Mouse (Mus musculus) thymus, postnatal 25 days (tissue): Measurements from ENCODE around the gene Rrm2.
"Not testable (repeated sequence)": the region's sequence is repeated elsewhere in the genome, so short reads cannot be mapped to it uniquely, and the experiment has no call there.

Source experiments
- DNase-seq: peaks from one replicate; pipeline ENCODE4 v3.0.0; 2022

The Rrm2 gene

DNA sequence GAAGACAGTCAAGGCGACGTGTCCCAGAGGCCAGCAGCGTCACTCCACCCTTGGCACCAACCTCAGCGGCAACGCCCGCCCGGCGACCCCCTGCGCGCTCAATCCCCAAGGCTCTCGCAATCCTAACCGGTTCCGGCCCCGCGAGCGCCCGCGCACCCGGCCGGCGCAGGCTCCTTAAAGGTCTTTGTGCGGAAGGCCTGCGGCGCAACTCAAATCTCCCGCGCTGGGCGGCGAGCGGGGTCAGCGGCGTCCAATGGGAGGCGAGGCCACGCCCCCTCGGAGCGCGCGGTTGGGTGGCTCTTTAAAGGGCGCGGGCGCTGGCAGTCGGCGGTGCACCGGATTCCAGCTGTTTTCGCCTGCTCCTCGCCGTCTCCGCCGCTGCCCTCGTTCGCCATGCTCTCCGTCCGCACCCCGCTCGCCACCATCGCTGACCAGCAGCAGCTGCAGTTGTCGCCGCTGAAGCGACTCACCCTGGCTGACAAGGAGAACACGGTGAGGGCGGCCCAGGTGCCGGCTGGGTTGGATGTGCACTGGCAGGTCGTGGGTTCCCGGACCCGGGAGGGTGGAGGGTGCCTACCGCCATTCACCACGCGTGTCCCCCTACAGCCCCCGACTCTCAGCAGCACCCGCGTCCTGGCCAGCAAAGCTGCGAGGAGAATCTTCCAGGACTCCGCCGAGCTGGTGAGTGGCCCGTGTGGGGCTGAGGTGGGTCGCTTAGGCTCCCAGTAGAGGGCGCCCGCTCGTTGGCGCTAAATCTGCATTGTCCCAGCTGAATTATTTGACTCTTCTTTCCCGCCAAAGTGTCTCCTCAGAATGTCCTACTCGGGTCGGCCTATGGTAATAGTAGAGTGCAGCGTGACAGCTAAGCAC lies at the start of gene Rrm2:
Gene Rrm2, plus strand, starts transcription at position 288 of the 870 bp plus-strand sequence.
- DNase-seq = peak; percentile 97

DNA sequence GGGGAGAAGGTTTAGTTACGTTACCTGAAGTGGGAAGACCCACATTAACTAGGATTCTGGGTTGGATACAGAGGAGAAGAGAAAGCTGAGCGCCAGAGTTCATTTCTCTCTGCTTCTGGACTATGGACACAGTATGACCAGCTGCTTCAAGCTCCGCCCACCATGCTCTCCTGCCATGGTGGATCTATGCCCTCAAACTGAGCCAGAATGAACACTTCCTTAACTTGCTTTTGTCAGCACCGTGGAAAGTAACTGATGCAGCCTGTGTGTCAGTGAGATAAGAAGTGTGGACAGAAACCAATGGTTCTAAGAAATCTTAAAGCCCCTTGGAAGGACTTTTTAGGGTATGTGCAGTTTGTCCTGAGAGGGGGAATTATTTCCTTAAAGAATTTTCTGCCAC lies 49.0 kb upstream of the Rrm2 start:
- DNase-seq = no peak

DNA sequence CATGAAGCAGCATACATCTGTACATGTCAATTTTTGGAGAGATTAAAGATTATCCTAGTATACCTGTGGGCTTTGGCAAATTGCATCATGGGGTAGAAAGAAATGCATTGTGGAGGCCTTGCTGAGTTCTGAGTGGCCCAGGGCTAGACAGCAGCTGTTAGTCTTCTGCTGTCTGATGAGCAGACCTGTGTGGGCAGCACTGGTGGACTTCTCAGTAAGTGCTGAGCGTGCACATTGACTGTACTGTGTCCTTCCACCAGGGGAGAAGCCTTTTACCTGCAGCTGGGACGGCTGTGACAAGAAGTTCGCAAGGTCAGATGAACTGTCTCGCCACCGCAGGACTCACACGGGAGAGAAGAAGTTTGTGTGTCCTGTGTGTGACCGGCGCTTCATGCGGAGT lies 48.1 kb upstream of the Rrm2 start:
- no peak for DNase-seq

DNA sequence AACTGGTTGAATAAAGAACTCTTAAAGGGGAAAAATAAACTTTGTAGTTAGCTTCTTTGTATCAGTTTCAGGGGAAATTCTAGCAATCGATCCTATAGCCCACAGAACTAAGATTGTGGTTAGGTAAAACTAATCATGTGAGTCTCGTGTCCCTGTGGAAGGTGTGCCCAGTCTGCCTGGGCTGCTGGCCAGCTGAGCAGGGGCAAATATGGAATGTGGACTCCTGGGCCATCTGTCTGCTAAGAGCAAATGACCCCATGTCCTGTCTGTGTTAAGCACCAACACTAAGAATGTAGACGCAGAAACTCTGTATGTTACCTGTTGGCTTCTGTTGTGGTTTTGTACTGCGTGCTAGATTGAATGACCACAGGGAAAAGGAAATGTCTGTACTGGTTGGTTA lies 46.9 kb upstream of the Rrm2 start:
- DNase-seq = no peak

DNA sequence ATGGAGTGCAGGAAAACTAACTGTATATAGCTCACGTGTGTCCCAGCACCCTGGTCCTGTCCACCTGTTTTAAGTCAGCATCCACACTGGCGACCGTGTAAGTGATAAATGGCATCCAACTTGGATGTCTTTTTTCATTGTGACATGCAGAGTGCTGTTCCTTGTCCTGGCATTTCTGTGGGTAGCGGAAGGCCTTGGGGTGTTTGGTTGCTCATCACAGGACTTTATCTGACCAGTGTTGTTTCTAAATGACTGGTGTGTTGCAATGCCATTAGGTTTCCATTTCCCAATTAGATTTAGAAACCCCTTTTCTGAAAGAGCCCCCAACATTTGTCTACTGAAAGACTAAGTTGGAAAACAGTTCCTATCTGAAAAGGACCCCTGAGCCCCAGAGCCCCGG lies 45.9 kb upstream of the Rrm2 start:
- DNase-seq = no peak

DNA sequence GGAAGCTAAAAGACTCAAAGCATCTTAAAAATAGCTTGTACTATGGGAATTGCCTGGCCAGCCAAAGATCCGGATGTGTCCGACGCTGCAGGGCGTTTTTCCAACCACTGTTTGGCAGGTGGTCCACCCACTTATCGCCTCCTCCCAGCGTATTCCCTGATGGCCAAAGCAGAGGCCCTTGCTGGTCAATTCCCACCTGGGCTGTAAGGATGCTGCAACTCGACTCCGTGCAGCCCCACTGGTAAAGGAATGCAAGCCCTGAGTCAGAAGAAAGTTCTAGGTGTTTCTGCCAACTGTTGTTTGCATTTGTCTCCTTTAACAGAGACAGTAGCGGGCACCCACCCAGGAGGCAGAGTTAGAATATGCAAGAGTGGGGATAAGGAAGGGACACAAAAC lies 27.9 kb upstream of the Rrm2 start:
- DNase-seq = no peak

DNA sequence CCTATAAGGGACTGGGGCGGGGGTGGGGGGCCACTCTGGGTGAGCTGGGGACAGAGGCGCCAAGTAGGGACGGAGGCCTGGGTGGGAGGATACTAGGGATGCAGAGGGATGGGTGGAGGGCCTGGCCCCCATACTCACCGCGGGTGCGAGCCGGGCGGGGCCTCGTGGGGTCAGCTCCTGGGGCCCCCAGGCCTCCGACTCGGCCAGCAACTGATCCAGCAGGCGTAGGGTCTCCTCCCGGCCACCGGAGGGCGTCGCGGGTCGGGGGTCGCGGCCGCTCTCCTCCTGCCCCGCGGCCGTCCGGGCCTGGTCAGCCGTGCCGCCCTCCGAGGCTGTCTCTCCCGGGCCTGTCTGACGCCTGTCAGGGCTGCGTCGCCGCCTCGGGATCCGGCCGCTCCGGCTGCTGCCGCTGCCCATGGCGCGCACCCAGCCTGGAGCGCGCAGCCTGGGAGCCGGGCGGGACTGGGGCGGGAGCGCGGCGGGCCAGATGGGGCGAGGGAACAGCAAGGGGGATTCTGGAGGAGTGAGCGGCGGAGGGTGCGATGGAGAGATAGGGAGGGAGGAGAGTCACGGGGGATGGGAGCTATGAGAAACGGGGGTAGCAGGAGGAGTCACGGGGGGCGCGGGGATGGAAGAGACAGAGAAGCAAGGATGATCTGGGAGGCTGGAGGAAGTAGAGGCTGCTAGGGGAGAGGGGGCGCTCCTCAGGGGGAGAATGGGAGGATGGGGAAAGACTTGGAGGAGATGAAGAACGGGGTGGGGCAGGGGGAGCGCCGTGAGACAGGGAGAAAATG lies 27.4 kb upstream of the Rrm2 start:
- DNase-seq = no peak

DNA sequence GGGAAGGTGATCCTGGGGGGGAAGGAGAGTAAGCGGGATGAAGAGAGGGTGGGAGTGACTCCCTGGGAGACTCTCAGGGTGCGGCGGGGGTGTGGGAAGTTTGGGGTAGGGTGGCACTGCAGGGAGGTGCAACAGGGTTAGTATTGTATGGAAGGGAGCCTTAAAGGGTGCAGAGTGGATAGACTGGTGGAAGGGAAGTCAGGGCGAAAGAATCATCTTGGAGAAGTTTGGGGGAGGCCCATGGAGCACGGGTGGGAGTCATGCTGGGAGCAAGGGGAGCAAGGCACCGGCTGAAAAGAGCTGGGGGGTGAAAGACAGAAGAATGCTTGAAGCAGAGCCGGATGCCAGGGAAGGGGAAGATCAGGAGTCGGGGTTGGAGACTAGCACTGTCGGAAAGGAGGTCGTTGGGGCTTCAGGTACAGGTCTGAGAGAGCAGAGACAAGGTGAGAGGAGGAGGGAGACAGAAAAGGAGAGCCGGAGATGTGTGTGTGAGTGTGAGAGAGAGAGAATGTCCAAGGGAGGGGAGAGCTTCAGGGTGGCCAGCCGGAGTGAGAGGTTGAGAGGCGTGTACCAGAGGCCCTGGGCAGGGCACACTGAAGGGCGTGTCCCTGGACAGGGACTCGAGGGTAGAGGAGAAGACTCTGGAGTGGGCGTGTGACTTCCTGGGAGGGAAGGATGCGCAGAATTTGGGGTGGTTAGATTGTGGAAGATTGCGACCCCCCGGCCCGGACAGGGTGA lies 26.6 kb upstream of the Rrm2 start, which contains the start of gene Cys1:
Gene Cys1, minus strand, starts transcription at position 528 of the 738 bp plus-strand sequence.
- no peak for DNase-seq

DNA sequence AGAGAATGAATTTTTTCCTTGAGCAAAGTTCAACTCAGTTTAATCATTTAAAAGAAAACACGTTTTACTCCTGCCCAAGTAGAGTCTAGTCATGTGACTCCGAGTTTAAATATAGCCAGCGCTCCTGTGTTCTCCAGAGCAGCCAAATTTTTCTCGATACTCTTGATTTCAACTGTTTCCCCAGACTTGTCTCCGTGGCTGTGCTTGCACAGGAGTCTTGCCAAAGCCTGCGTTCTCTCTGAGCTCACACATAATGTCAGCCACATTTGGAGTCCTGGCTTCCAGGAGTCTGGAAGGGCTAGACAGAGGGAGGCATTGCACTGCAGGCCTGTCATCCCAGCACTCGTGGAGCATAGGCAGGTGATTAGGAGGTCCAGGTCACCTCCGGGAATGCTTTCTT lies 25.5 kb upstream of the Rrm2 start:
- no peak for DNase-seq

DNA sequence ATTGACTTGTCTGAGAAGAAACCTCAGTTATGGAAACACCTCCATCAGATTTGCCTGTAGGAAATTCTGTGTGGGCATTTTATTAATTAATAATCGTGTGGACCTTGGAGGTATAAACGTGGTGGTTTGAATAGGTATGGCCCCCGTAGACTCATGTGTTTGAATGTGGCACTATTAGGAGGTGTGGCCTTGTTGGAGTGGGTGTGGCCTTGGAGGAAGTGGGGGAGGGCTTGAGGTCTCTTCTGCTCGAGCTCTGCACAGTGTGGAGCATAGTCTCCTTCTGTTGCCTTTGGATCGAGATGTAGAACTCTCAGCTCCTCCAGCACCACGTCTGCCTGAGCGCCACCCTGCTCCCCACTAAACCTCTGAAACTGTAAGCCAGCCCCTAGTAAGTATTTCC lies 24.6 kb upstream of the Rrm2 start:
- no peak for DNase-seq

DNA sequence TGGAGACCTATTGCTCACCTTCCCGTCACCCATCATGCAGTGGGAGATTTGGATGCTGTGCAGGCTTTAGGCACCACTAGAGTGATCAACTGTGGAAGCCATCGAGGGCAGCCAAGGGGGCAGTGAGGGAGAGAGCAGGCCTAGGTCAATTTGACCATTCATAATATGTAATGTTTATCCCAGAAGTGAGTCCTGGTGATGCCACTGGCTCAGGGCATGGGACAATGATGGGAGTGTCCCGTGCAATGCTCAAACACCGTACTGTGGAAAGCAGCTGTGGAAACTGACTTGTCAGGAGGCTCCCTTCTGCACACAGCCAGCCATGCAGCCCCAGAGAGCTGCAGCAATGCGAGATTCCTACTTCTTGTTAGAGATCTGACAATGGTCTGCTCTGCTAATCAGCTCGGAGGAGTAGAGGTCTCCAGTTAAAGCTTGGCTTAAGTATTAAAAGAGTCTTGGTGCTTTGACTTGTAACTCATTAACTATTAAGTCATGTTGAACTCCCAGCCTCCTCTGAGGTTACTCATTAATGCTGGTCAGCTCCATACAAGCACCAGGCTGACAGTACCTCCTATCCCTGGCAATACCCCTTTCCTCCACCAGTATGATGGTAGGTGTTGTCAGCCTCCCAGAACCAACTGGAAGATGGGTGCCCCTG lies 21.9 kb upstream of the Rrm2 start:
- DNase-seq = no peak

DNA sequence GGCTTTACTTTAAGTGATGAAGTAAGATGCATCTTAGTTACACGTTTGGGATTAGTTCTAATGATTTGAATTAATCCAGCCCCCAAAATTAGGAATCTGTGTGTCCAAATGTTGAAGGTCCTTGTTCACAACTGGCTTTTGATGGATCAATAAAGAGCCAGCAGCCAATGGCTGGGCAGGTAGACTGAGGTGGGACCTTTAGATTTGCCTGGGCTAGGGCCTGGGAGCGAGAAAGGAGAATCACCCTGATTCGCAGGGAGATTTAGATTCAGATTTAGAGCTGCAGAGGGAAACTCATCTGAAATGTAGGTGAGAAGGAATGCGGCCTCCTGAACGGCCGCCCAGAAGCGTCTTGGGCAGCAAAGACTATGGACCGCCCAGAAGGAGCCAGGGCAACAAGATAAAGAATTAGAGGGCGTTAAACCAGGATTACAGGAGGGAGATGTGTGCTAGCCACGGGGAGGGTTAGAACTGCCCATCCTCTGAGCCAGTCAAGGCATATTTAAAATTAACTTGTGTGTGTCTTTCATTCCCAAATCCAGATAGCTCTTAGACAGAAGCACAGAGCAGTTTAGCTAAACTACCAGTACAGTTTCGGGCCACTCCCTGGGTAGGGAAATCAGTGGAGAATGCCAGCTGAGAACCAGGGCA lies 21.2 kb upstream of the Rrm2 start:
- no peak for DNase-seq

DNA sequence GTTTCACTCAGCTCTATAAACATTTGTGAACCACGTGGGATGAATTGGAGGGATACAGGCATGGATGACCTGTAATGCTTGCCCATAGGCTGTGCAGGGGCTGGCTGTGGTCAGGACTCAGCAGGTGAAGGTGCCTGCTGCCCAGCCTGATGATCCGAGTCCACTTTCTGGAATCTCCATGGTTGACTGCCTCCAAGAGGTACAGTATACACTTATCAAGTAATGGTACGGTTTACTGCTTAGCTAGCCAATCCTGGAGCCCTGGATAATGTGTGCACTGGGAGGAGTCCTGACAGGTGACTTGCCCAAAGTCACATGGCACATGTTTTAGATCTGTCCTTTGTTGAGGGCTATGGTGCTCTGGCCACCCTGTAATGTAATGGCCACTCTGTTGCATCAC lies 17.7 kb upstream of the Rrm2 start:
- DNase-seq = no peak

DNA sequence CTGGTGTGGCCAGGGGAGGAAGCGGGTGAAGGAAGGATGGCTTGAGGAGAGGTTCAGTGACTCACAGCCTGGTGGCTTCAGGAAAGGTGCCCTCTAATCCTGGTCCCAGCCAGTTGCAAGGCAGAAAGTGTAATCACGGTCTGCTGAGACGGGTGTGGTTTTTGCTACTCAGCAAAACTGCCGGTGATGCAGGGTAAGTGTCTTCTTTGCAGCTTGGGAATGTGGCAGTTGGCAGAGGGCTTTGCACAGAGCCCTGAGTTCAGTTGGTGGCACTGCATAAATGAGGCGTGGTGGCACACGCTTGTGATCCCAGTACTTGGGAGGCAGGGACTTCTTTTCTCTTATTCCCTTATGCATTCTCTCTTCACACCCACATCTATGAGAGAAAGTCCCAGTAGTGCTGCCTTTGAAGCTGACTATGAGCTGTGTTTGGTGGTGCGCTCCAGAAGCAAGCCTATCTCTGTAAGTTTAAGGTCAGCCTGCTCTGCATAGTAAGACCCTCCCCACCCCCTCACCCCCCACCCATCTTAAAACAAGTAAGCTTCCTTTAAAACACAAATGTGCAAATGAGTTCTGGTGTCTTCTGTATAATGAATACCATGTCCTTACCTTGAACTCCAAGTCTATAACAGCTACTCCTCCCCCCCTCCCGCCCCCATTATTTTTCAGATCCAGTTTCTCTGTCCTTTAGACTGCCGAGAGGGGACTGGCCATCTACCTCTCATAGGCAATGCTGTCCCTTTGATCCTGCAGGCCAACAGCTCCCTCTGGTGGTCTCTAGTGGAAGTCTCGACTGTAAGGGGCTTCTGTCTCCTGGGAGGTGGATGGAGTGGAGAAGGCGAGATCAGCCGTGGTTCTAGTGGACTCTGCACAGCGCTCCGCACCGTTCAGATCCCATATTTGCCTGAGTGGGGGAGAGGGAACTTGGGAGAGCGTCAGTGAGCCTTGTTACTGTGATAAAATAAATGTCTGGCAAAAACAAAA lies 11.2 kb upstream of the Rrm2 start:
- DNase-seq = peak; percentile 83

DNA sequence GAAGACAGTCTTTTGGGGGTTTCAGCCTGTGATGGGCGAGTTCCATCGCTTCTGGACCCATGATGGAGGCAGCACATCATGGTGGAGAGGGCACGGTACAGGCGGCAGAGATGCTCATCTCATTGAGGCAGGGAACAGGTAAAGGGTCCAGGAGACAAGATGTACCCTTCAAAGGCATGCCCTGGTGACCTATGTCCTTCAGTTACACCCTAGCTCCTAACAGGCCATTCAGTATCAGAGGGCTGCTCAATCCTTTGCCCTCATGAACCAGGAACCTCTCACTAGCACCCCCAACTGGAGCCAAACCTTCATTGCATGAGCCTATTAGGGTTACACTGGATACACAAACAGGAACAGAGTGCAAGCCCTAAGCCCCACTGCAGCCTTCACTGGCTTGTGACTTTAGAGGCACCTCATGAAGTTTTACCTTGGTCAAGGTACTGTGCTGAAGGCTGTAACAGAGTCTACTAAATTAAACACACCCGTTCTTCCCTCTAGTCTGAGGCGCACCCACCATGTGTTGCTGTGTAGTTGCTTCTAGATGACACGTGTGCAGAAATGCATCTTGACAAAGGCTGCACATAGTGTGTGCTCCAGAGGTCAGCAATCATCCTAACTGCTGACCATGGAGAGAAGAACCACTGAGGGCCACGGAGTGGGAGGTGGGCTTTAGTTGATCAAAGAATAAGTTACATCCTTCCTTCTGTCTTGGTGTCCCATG lies 10.4 kb upstream of the Rrm2 start:
- peak; percentile 13 for DNase-seq

DNA sequence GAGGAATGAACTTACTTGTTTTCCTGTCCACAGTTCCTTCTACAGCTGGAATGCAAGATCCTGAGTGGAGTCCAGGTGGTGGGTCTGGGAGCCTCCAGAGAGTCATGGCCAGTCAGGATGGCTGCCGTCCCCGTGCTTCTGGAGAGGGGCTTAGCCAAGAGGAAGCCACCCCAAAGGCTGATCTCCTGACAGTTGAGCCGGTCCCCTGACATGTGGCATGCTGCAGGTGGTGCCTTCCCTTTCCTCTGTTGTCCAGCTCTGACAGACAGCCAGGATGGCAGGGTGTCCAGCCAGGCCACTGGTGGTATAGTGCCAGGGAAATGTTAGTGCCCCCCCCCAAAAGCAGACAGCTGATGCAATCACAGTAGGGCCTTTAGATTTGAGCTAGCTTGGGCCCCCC lies 9.5 kb upstream of the Rrm2 start:
- no peak for DNase-seq

DNA sequence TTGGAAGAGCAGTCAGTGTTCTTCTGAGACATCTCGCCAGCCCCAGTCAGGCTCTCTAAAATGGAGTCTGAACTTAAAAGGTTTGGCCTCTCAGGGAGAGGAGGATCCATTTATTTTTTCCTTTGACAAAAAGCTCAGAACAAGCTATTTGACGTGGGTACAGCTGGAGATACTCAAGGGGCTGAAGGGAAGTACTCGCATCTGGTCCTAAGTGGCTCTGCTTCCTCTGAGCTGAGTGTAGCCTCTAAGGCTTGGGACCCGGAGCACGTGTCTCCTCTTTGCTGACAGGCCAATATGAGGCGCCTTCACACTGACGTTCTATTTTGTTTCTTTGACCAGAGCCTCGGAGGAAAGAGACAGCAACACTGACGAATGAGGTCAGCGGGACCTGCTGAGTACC lies 8.5 kb upstream of the Rrm2 start:
- DNase-seq = no peak

DNA sequence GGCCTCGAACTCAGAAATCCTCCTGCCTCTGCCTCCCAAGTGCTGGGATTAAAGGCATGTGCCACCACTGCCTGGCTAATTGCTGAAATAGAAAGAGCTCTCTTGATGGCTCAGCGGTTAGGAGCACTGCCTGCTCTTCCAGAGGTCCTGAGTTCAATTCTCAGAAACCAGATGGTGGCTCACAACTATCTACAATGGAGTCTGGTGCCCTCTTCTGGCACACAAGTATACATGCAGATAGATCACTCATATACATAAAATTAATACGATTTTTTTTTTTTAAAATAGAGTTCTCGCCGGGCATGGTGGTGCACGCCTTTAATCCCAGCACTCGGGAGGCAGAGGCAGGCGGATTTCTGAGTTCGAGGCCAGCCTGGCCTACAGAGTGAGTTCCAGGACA lies 6.4 kb upstream of the Rrm2 start:
- not testable (repeated sequence) for DNase-seq

DNA sequence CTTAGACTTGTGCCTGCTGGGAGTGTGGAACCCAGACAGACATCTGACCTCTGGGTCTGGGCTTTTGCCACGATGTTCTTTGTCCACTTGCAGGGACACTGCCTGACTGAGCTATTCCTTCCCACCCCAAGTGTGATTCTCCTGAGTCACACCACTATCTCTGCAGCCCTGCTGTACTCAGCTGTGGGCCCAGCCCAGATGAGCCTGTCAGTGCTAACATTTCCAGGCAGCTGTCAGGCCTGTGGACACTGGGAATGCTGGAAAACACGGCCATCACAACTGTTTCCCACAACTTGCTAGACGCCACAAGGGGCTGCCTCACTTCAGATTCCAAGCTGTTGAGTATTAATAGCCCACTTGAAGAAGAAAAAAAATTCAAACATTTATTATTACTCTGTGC lies 5.0 kb upstream of the Rrm2 start:
- no peak for DNase-seq

DNA sequence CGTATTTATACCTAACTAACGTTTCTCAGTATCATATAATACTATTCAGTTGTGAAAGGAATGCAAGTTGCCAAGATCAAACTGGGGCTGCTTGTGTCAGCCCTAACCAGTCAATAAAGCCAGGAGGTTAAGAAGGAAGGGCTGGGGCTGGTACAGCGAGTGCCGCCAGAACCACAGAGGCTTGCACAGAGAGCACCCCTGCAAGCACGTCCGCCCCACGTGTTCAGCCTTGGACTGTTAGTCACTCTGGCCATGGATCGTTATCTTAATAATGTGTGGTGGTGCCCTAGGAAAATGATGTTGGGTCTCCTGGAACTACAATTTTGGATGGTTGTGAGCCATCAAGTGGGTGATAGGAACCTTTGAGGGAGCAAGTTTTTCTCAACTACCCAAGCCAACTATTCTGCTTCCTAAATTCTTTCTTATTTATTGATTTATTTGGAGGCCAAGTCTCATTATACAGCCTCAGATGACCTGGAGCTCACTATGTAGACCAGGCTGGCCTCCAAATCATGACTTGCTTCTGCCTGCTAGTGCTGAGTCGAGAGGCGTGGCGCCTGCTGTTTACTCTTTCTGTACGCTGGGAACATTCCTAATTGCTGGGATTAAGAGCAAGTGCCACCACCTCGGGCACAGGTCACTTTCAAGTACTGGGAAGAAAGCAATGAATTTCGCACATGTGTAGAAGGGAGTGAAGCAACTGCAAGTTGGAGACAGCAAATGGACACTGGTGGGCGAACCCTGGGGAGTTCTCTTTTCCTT lies 2.4 kb upstream of the Rrm2 start:
- no peak for DNase-seq
